Mouse (Mus musculus): ENCODE results near the gene Olfr1361. TPM values are rescaled to one million over a fixed set of nuclear protein-coding genes. Genes with fewer than 3 reads are reported as not detected.

Gene Olfr1361
- total and polyA plus RNA-seq, 2 experiments from 2014 or later, result not detected

DNA sequence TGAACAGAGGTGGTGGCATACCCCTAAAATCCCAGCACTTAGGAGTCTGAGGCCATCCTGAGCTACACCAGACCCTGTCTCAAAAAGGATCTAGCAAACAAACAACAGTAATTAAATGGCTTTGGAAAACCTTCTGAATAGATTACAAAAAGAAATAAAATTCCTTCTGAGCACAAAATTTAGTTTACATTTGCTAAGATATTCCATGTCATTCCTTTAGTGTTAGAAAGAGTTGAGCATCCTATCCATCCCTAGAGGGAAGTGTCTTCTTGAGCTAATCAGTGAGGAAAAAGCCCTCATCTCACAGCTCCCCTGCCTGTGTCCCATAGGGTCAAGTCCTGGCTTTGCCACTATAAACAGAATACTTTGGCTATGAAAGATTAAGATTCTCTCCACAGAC lies 34.6 kb upstream of the Olfr1361 start, which contains the start of gene Olfr1359:
Gene Olfr1359 (plus strand): TSS at position 301 of the 400 bp plus-strand sequence.
- Histone ChIP-seq H3K4me1 (ENCODE audit: control insufficient read depth, insufficient read depth) (no peaks in the 10 kb centered on the region), H3K9ac (replicated peaks; ENCODE audit: low read depth, low read length) (no peak within 1 kb of the TSS), H3K9me3 (replicated peaks; ENCODE audit: control insufficient read depth, low read length) (no peaks in the 10 kb centered on the region), H3K27me3 (ENCODE audit: control insufficient read depth, insufficient read depth, low read length) (no peaks in the 10 kb centered on the region), H3K4me3 (ENCODE audit: low read depth, low read length) (no peak within 1 kb of the TSS), H3K36me3 (replicated peaks; ENCODE audit: control insufficient read depth, insufficient read depth, low read length) (no peaks in the 10 kb centered on the region), H3K4me2 (ENCODE audit: low read depth, low read length) (no peak within 1 kb of the TSS), H3K27ac (ENCODE audit: low read depth) (no peak within 1 kb of the TSS)
- TF ChIP-seq EP300 (IDR thresholded peaks at IDR 0.05; ENCODE audit: low read depth) (no peak), CTCF (IDR thresholded peaks at IDR 0.05; ENCODE audit: low read depth) (no peak)
- ATAC-seq (ENCODE audit: insufficient read depth, low read depth) (no peak), DNase-seq (ENCODE audit: low spot score) (no peak)

DNA sequence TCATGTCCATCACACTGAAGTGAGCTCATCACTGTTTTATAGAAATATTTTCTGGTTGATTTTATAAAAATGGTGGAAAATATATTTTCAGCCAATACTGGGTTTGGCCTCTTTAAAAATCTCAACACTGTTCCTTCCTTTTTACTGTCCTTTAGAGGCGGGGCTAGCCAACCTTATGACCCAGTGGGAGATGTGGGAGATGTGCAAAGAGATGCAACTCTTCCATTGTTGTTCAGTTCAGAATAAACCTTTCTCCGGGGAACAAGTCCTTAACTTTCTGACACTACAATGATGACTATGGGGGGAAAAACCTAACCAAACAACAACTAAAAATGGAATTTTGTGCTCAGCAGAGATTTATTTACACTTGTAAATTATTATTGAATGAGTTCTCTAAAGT lies 14.1 kb upstream of the Olfr1361 start, which contains the start of gene Olfr1360:
Gene Olfr1360 (minus strand): TSS at position 101 of the 400 bp plus-strand sequence.
- 70% methylated on average over 2 of the region's 2 CpGs for WGBS
- no peak within 1 kb of the TSS for H3K27ac ChIP-seq (ENCODE audit: low read depth)
- H3K4me1 ChIP-seq (ENCODE audit: control insufficient read depth, insufficient read depth), result no peaks in the 10 kb centered on the region
- no peak within 1 kb of the TSS for H3K9ac ChIP-seq (replicated peaks; ENCODE audit: low read depth, low read length)
- H3K36me3 ChIP-seq (replicated peaks; ENCODE audit: control insufficient read depth, insufficient read depth, low read length), result no peaks in the 10 kb centered on the region
- no peaks in the 10 kb centered on the region for H3K27me3 ChIP-seq (ENCODE audit: control insufficient read depth, insufficient read depth, low read length)
- no peak within 1 kb of the TSS for H3K4me2 ChIP-seq (ENCODE audit: low read depth, low read length)
- DNase-seq (ENCODE audit: low spot score) (no peak), ATAC-seq (ENCODE audit: insufficient read depth, low read depth) (no peak)
- TF ChIP-seq CTCF (IDR thresholded peaks at IDR 0.05; ENCODE audit: low read depth) (no peak), EP300 (IDR thresholded peaks at IDR 0.05; ENCODE audit: low read depth) (no peak)
- no peaks in the 10 kb centered on the region for H3K9me3 ChIP-seq (replicated peaks; ENCODE audit: control insufficient read depth, low read length)
- no peak within 1 kb of the TSS for H3K4me3 ChIP-seq (ENCODE audit: low read depth, low read length)

DNA sequence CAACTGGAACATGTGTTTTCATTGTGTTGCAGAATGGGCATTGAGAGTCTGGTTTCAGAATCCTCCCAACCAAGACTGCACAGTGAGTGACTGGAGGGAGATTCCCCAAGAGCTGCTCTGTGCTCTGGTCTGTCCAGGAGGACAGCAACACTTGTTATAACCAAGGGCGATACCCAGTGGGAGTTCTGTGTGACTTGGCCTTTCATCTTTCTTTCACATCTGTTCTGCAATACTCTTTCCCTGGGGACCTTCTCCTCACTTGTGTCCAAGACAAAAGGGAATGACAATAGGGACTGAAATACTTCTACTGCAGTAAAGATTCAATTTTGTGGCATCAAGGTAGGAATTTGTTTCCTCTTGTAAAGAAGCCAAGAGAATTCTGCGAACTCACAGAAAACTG lies 20.8 kb downstream of the Olfr1361 start, which contains the start of gene Olfr11:
Gene Olfr11 (minus strand): TSS at position 101 of the 400 bp plus-strand sequence.
- 61% methylated on average over 2 of the region's 2 CpGs for WGBS
- H3K4me2 ChIP-seq (ENCODE audit: low read depth, low read length), result no peak within 1 kb of the TSS
- ATAC-seq (ENCODE audit: insufficient read depth, low read depth) (no peak), DNase-seq (ENCODE audit: low spot score) (no peak)
- H3K27ac ChIP-seq (ENCODE audit: low read depth), result no peak within 1 kb of the TSS
- H3K9me3 ChIP-seq (replicated peaks; ENCODE audit: control insufficient read depth, low read length), result no peaks in the 10 kb centered on the region
- TF ChIP-seq CTCF (IDR thresholded peaks at IDR 0.05; ENCODE audit: low read depth) (no peak), EP300 (IDR thresholded peaks at IDR 0.05; ENCODE audit: low read depth) (no peak)
- no peaks in the 10 kb centered on the region for H3K36me3 ChIP-seq (replicated peaks; ENCODE audit: control insufficient read depth, insufficient read depth, low read length)
- H3K4me3 ChIP-seq (ENCODE audit: low read depth, low read length), result no peak within 1 kb of the TSS
- no peaks in the 10 kb centered on the region for H3K27me3 ChIP-seq (ENCODE audit: control insufficient read depth, insufficient read depth, low read length)
- H3K9ac ChIP-seq (replicated peaks; ENCODE audit: low read depth, low read length), result no peak within 1 kb of the TSS
- no peaks in the 10 kb centered on the region for H3K4me1 ChIP-seq (ENCODE audit: control insufficient read depth, insufficient read depth)

DNA sequence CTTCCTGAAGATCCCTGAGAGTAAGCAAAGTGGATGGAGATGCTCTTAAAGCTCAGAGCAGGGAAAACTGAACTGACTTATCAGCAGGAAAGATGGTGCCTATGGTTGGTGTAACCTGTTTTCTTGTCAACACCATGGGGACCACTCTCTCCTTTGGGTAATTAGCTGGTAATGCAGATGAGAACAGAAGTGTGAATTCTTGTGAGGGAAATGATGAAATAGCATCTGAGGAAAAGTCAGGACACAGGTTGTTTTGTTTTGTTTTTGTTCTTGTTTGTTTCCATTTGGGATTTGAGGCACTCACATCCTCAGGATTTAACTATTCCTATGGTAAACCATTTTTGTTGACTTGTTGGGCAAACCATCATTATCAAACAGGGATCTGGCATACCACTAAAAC lies 49.3 kb downstream of the Olfr1361 start, which contains the start of gene Olfr1362:
Gene Olfr1362 (minus strand): TSS at position 101 of the 400 bp plus-strand sequence.
- no peak within 1 kb of the TSS for H3K9ac ChIP-seq (replicated peaks; ENCODE audit: low read depth, low read length)
- H3K4me1 ChIP-seq (ENCODE audit: control insufficient read depth, insufficient read depth), result no peaks in the 10 kb centered on the region
- no peak within 1 kb of the TSS for H3K27ac ChIP-seq (ENCODE audit: low read depth)
- H3K27me3 ChIP-seq (ENCODE audit: control insufficient read depth, insufficient read depth, low read length), result no peaks in the 10 kb centered on the region
- DNase-seq (ENCODE audit: low spot score) (no peak), ATAC-seq (ENCODE audit: insufficient read depth, low read depth) (no peak)
- H3K4me2 ChIP-seq (ENCODE audit: low read depth, low read length), result no peak within 1 kb of the TSS
- TF ChIP-seq EP300 (IDR thresholded peaks at IDR 0.05; ENCODE audit: low read depth) (no peak), CTCF (IDR thresholded peaks at IDR 0.05; ENCODE audit: low read depth) (no peak)
- H3K4me3 ChIP-seq (ENCODE audit: low read depth, low read length), result no peak within 1 kb of the TSS
- no peaks in the 10 kb centered on the region for H3K9me3 ChIP-seq (replicated peaks; ENCODE audit: control insufficient read depth, low read length)
- H3K36me3 ChIP-seq (replicated peaks; ENCODE audit: control insufficient read depth, insufficient read depth, low read length), result no peaks in the 10 kb centered on the region

Other genes with a start within 250 kb of the Olfr1361 start
Only the 30 nearest of the 33 such genes appear.
- 0.70 and 1.7 TPM in 2 replicates for gene Zkscan4, start 184.5 kb downstream of the Olfr1361 start, total RNA-seq (2014; rRNA removed; ENCODE audit: low replicate concordance)
- gene Zkscan4, start 184.5 kb downstream of the Olfr1361 start, polyA plus RNA-seq (2015; fragmentation: Nextera tagmentation; extraction: Ambion mirVana), result 1.9 and 2.0 TPM in 2 replicates
- not detected in 2 replicates for gene Gm10065, start 183.9 kb downstream of the Olfr1361 start, total RNA-seq (2014; rRNA removed; ENCODE audit: low replicate concordance)
- not detected in 2 replicates for gene Gm10065, start 183.9 kb downstream of the Olfr1361 start, polyA plus RNA-seq (2015; fragmentation: Nextera tagmentation; extraction: Ambion mirVana)
- gene AK157302, start 168.2 kb downstream of the Olfr1361 start, total RNA-seq (2014; rRNA removed; ENCODE audit: low replicate concordance), result 0.08 and 0.15 TPM in 2 replicates
- gene AK157302, start 168.2 kb downstream of the Olfr1361 start, polyA plus RNA-seq (2015; fragmentation: Nextera tagmentation; extraction: Ambion mirVana), result 0.93 and 1.3 TPM in 2 replicates
- gene Gm11273, start 162.0 kb downstream of the Olfr1361 start, total RNA-seq (2014; rRNA removed; ENCODE audit: low replicate concordance), result 54.7 and 58.8 TPM in 2 replicates
- 27.8 and 29.0 TPM in 2 replicates for gene Gm11273, start 162.0 kb downstream of the Olfr1361 start, polyA plus RNA-seq (2015; fragmentation: Nextera tagmentation; extraction: Ambion mirVana)
- 7.1 and 10.9 TPM in 2 replicates for gene Zkscan8, start 132.3 kb downstream of the Olfr1361 start, total RNA-seq (2014; rRNA removed; ENCODE audit: low replicate concordance)
- 3.0 and 3.4 TPM in 2 replicates for gene Zkscan8, start 132.3 kb downstream of the Olfr1361 start, polyA plus RNA-seq (2015; fragmentation: Nextera tagmentation; extraction: Ambion mirVana)
- not detected in 2 replicates for gene Olfr1366, start 120.6 kb downstream of the Olfr1361 start, total RNA-seq (2014; rRNA removed; ENCODE audit: low replicate concordance)
- gene Olfr1366, start 120.6 kb downstream of the Olfr1361 start, polyA plus RNA-seq (2015; fragmentation: Nextera tagmentation; extraction: Ambion mirVana), result not detected in 2 replicates
- gene Olfr1535, start 103.5 kb downstream of the Olfr1361 start, total RNA-seq (2014; rRNA removed; ENCODE audit: low replicate concordance), result not detected in 2 replicates
- 0.03 TPM in 1 of 2 replicates, not detected in the other for gene Olfr1535, start 103.5 kb downstream of the Olfr1361 start, polyA plus RNA-seq (2015; fragmentation: Nextera tagmentation; extraction: Ambion mirVana)
- not detected in 2 replicates for gene Olfr1364, start 81.6 kb downstream of the Olfr1361 start, total RNA-seq (2014; rRNA removed; ENCODE audit: low replicate concordance)
- not detected in 2 replicates for gene Olfr1364, start 81.6 kb downstream of the Olfr1361 start, polyA plus RNA-seq (2015; fragmentation: Nextera tagmentation; extraction: Ambion mirVana)
- gene Olfr1362, start 49.4 kb downstream of the Olfr1361 start, total RNA-seq (2014; rRNA removed; ENCODE audit: low replicate concordance), result not detected in 2 replicates
- gene Olfr1362, start 49.4 kb downstream of the Olfr1361 start, polyA plus RNA-seq (2015; fragmentation: Nextera tagmentation; extraction: Ambion mirVana), result not detected in 2 replicates
- gene Olfr11, start 20.9 kb downstream of the Olfr1361 start, total RNA-seq (2014; rRNA removed; ENCODE audit: low replicate concordance), result not detected in 2 replicates
- gene Olfr11, start 20.9 kb downstream of the Olfr1361 start, polyA plus RNA-seq (2015; fragmentation: Nextera tagmentation; extraction: Ambion mirVana), result not detected in 2 replicates
- not detected in 2 replicates for gene Olfr1360, start 14.0 kb upstream of the Olfr1361 start, total RNA-seq (2014; rRNA removed; ENCODE audit: low replicate concordance)
- gene Olfr1360, start 14.0 kb upstream of the Olfr1361 start, polyA plus RNA-seq (2015; fragmentation: Nextera tagmentation; extraction: Ambion mirVana), result not detected in 2 replicates
- gene Olfr1359, start 34.7 kb upstream of the Olfr1361 start, total RNA-seq (2014; rRNA removed; ENCODE audit: low replicate concordance), result not detected in 2 replicates
- not detected in 2 replicates for gene Olfr1359, start 34.7 kb upstream of the Olfr1361 start, polyA plus RNA-seq (2015; fragmentation: Nextera tagmentation; extraction: Ambion mirVana)
- gene Hist1h2bl, start 52.8 kb upstream of the Olfr1361 start, total RNA-seq (2014; rRNA removed; ENCODE audit: low replicate concordance), result 431 and 666 TPM in 2 replicates
- 0.55 and 0.98 TPM in 2 replicates for gene Hist1h2bl, start 52.8 kb upstream of the Olfr1361 start, polyA plus RNA-seq (2015; fragmentation: Nextera tagmentation; extraction: Ambion mirVana)
- 828 and 1,538 TPM in 2 replicates for gene Hist1h2ai, start 53.0 kb upstream of the Olfr1361 start, total RNA-seq (2014; rRNA removed; ENCODE audit: low replicate concordance)
- gene Hist1h2ai, start 53.0 kb upstream of the Olfr1361 start, polyA plus RNA-seq (2015; fragmentation: Nextera tagmentation; extraction: Ambion mirVana), result 3.6 and 4.3 TPM in 2 replicates
- gene Hist1h3h, start 54.3 kb upstream of the Olfr1361 start, total RNA-seq (2014; rRNA removed; ENCODE audit: low replicate concordance), result 1,332 and 1,437 TPM in 2 replicates
- 1.8 TPM in 1 of 2 replicates, not detected in the other for gene Hist1h3h, start 54.3 kb upstream of the Olfr1361 start, polyA plus RNA-seq (2015; fragmentation: Nextera tagmentation; extraction: Ambion mirVana)
- 1,438 and 1,618 TPM in 2 replicates for gene Hist1h2bm, start 58.7 kb upstream of the Olfr1361 start, total RNA-seq (2014; rRNA removed; ENCODE audit: low replicate concordance)
- 0.60 and 0.90 TPM in 2 replicates for gene Hist1h2bm, start 58.7 kb upstream of the Olfr1361 start, polyA plus RNA-seq (2015; fragmentation: Nextera tagmentation; extraction: Ambion mirVana)
- gene Hist1h4j, start 71.7 kb upstream of the Olfr1361 start, total RNA-seq (2014; rRNA removed; ENCODE audit: low replicate concordance), result 962 and 1,129 TPM in 2 replicates
- 0.20 and 0.27 TPM in 2 replicates for gene Hist1h4j, start 71.7 kb upstream of the Olfr1361 start, polyA plus RNA-seq (2015; fragmentation: Nextera tagmentation; extraction: Ambion mirVana)
- 470 and 1,132 TPM in 2 replicates for gene Hist1h4k, start 87.1 kb upstream of the Olfr1361 start, total RNA-seq (2014; rRNA removed; ENCODE audit: low replicate concordance)
- 0.55 and 1.4 TPM in 2 replicates for gene Hist1h4k, start 87.1 kb upstream of the Olfr1361 start, polyA plus RNA-seq (2015; fragmentation: Nextera tagmentation; extraction: Ambion mirVana)
- gene Hist1h2ak, start 90.4 kb upstream of the Olfr1361 start, total RNA-seq (2014; rRNA removed; ENCODE audit: low replicate concordance), result 128 and 633 TPM in 2 replicates
- 10.3 and 10.7 TPM in 2 replicates for gene Hist1h2ak, start 90.4 kb upstream of the Olfr1361 start, polyA plus RNA-seq (2015; fragmentation: Nextera tagmentation; extraction: Ambion mirVana)
- gene Hist1h2bn, start 90.7 kb upstream of the Olfr1361 start, total RNA-seq (2014; rRNA removed; ENCODE audit: low replicate concordance), result 1,069 and 1,692 TPM in 2 replicates
- 0.94 and 2.5 TPM in 2 replicates for gene Hist1h2bn, start 90.7 kb upstream of the Olfr1361 start, polyA plus RNA-seq (2015; fragmentation: Nextera tagmentation; extraction: Ambion mirVana)
- gene Hist1h1b, start 117.2 kb upstream of the Olfr1361 start, total RNA-seq (2014; rRNA removed; ENCODE audit: low replicate concordance), result 356 and 550 TPM in 2 replicates
- 4.7 and 5.4 TPM in 2 replicates for gene Hist1h1b, start 117.2 kb upstream of the Olfr1361 start, polyA plus RNA-seq (2015; fragmentation: Nextera tagmentation; extraction: Ambion mirVana)
- gene Hist1h3i, start 120.0 kb upstream of the Olfr1361 start, total RNA-seq (2014; rRNA removed; ENCODE audit: low replicate concordance), result 602 and 1,805 TPM in 2 replicates
- gene Hist1h3i, start 120.0 kb upstream of the Olfr1361 start, polyA plus RNA-seq (2015; fragmentation: Nextera tagmentation; extraction: Ambion mirVana), result 21.5 and 25.8 TPM in 2 replicates
- 677 and 1,354 TPM in 2 replicates for gene Hist1h2an, start 123.8 kb upstream of the Olfr1361 start, total RNA-seq (2014; rRNA removed; ENCODE audit: low replicate concordance)
- gene Hist1h2an, start 123.8 kb upstream of the Olfr1361 start, polyA plus RNA-seq (2015; fragmentation: Nextera tagmentation; extraction: Ambion mirVana), result 1.8 and 3.3 TPM in 2 replicates
- 250 and 332 TPM in 2 replicates for gene Hist1h2bp, start 124.1 kb upstream of the Olfr1361 start, total RNA-seq (2014; rRNA removed; ENCODE audit: low replicate concordance)
- gene Hist1h2bp, start 124.1 kb upstream of the Olfr1361 start, polyA plus RNA-seq (2015; fragmentation: Nextera tagmentation; extraction: Ambion mirVana), result 0.34 and 0.55 TPM in 2 replicates
- 1,204 and 1,722 TPM in 2 replicates for gene Hist1h2bq, start 146.8 kb upstream of the Olfr1361 start, total RNA-seq (2014; rRNA removed; ENCODE audit: low replicate concordance)
- gene Hist1h2bq, start 146.8 kb upstream of the Olfr1361 start, polyA plus RNA-seq (2015; fragmentation: Nextera tagmentation; extraction: Ambion mirVana), result 5.6 and 6.3 TPM in 2 replicates
- not detected in 2 replicates for gene Hist1h2ao, start 147.1 kb upstream of the Olfr1361 start, total RNA-seq (2014; rRNA removed; ENCODE audit: low replicate concordance)
- not detected in 2 replicates for gene Hist1h2ao, start 147.1 kb upstream of the Olfr1361 start, polyA plus RNA-seq (2015; fragmentation: Nextera tagmentation; extraction: Ambion mirVana)
- gene Hist1h4m, start 148.4 kb upstream of the Olfr1361 start, total RNA-seq (2014; rRNA removed; ENCODE audit: low replicate concordance), result 1.1 and 2.7 TPM in 2 replicates
- gene Hist1h4m, start 148.4 kb upstream of the Olfr1361 start, polyA plus RNA-seq (2015; fragmentation: Nextera tagmentation; extraction: Ambion mirVana), result not detected in 2 replicates
- 3,661 and 3,822 TPM in 2 replicates for gene Hist1h4n, start 168.8 kb upstream of the Olfr1361 start, total RNA-seq (2014; rRNA removed; ENCODE audit: low replicate concordance)
- 2.0 and 2.4 TPM in 2 replicates for gene Hist1h4n, start 168.8 kb upstream of the Olfr1361 start, polyA plus RNA-seq (2015; fragmentation: Nextera tagmentation; extraction: Ambion mirVana)
- gene Hist1h2ap, start 170.1 kb upstream of the Olfr1361 start, total RNA-seq (2014; rRNA removed; ENCODE audit: low replicate concordance), result 1,615 and 1,927 TPM in 2 replicates
- 664 and 726 TPM in 2 replicates for gene Hist1h2ap, start 170.1 kb upstream of the Olfr1361 start, polyA plus RNA-seq (2015; fragmentation: Nextera tagmentation; extraction: Ambion mirVana)
- gene Hist1h2br, start 170.4 kb upstream of the Olfr1361 start, total RNA-seq (2014; rRNA removed; ENCODE audit: low replicate concordance), result 929 and 1,160 TPM in 2 replicates
- gene Hist1h2br, start 170.4 kb upstream of the Olfr1361 start, polyA plus RNA-seq (2015; fragmentation: Nextera tagmentation; extraction: Ambion mirVana), result 5.2 and 6.5 TPM in 2 replicates